Mouse (Mus musculus): ENCODE measurements around the gene Gm16253. TPM values are rescaled to one million over a fixed set of nuclear protein-coding genes. Genes with fewer than 3 reads are reported as not detected.

Gene Gm16253
- polyA plus RNA-seq, 2 experiments from 2014 or later = 1.5 to 2.0 TPM

DNA sequence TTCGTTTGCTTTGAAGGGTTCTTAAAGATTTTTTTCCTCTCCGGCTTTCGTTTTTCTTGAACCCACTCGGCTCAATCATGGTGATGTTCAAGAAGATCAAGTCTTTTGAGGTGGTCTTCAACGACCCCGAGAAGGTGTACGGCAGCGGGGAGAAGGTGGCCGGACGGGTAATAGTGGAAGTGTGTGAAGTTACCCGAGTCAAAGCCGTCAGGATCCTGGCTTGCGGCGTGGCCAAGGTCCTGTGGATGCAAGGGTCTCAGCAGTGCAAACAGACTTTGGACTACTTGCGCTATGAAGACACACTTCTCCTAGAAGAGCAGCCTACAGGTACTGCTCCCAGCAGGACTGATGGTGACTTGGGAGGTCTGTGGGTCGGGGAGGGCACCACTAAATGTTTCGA lies 18.6 kb upstream of the Gm16253 start:
- no peak for ATAC-seq

DNA sequence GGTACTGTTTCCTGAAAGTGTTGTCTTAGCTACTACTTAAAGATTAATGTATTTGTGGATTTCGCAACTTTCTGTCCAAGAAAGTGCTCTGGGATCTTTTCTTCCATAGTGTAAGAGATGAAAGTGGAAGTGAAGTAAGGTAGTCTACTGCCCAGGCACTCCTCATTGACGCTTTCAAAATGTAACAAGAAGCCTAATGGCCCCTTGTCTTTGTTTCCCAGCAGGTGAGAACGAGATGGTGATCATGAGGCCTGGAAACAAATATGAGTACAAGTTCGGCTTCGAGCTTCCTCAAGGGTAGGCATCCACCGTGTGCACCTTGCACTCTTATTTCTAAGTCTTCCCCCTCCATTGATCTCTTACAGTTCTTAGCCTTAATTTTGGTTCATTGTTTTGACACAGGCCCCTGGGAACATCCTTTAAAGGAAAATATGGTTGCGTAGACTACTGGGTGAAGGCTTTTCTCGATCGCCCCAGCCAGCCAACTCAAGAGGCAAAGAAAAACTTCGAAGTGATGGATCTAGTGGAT lies 18.1 kb upstream of the Gm16253 start:
- ATAC-seq = no peak

DNA sequence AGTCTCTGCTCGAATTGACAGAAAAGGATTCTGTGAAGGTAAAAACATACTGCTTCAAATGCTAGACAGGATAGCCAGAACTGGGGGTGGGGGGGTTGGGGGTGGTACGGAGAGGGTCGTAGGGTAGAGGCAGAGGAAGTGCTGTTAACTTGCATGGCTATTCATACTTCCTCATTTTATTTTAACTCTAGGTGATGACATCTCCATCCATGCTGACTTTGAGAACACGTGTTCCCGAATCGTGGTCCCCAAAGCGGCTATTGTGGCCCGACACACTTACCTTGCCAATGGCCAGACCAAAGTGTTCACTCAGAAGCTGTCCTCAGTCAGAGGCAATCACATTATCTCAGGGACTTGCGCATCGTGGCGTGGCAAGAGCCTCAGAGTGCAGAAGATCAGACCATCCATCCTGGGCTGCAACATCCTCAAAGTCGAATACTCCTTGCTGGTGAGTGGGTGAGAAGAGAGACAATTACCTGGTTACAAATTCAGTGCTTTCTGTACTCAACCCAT lies 17.3 kb upstream of the Gm16253 start:
- ATAC-seq = no peak

DNA sequence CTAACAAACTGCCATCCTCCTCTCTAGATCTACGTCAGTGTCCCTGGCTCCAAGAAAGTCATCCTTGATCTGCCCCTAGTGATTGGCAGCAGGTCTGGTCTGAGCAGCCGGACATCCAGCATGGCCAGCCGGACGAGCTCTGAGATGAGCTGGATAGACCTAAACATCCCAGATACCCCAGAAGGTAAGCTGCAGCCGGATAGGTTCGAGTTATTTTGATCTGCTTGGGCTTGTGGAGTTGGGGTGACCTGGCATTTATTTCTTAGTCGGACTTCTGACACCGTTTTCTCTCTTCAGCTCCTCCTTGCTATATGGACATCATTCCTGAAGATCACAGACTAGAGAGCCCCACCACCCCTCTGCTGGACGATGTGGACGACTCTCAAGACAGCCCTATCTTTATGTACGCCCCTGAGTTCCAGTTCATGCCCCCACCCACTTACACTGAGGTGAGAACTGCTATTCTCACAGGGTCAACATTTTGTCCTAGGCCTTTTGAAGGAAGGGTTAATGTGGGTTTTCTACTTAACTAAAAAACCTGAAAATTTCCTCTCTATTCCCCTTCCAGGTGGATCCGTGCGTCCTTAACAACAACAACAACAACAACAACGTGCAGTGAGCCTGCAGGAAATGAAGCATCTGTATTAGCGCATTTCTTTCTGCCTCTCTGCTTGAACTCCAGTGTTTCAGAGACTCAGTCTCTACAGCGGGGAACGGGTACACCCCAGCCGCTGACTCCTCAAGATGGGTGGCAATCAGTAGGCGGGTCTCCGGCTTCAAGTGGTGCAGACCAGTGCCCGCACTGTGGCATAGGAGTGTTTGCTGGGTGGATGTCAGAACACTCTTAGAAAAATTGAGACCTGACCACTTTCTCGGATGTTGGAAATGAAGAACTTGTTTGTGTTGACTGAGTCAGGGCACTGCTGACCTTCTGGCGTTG lies 16.6 kb upstream of the Gm16253 start:
- no peak for ATAC-seq

DNA sequence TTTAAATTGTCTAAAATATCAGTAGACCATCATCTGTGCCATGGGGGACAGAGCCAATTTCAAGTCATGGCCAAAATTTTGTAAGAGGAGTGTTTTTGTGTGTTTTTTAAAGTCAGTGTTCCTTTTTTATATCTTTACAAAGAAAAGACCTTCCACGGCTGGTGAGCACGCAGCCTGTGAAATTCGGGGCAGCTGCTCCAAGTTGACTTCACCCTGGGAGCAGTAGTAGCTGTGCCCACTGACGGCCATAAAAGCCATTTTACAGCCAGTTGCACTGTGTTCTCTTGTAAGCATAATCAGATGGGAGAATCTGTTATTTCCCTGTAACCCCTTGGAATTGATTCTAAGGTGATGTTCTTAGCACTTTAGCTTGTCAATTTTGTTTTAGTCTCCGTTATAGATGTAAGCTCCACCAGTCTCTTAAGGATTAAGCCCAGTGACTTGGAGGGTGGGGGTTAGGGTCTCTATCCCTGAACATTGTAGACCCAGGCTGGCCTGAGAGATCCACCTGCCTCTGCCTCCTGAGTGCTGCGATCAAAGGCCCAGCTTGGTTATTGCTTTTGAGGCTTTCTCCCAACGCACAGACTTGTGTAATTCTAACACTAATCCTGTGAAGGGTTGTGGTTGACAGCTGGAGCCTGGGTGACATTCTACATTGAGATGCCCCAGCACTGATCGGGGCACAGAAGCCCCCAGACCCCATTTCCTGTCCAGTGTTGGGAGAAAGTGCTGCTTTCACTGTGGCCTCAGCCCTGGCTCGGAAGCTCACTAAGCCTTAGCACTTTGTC lies 15.7 kb upstream of the Gm16253 start:
- ATAC-seq = no peak

DNA sequence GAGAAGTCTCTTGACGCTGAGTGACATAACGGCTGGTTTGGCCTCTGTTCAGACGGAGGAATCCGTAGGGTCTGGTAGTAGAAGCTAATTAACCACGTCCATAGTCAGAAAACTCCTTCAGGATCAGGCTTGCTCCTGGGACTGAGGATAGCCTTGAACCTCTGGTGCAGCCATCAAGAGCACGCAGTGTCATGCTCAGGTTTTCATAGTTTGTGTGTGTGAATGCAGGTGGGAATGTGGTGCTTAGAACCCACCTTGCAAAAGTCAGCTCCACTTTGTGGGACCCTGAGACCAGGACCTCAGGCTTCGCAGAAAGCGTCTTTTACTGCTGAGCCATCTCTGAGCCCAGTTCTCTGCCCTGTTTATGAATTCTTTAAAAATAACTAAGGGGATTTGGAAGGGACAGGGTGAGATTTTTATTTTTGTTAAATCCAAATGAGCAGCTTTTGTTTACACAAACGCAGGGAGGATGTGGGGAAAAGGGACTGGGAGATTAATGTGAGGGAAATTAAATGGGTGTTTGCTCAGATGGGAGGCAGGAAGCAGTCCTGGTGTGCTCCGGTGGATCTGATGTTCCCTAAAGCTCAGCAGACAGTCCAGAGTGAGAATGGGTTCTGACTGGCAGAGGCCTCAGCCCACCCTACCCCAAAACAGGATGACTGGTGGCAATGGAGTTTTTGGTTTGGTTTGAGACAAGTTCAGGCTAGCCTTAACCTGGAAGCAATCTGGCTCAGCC lies 14.7 kb upstream of the Gm16253 start:
- no peak for ATAC-seq

DNA sequence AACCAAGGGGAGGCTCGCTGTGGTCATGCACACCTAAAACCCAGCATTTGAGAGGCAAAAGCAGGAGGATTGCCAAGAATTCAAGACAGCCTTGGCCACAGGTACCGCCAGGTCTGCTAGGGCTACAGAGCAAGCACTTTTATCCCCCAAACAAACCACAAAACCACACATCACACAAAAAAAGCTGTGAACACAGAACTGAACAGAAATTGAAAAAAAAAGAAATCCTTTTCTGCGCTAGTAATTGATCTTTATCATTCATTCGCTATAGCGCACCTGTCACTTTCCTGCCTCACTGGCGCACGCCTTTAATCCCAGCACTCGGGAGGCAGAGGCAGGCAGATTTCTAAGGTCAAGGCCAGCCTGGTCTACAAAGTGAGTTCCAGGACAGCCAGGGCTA lies 13.5 kb upstream of the Gm16253 start:
- peak; percentile 5 for ATAC-seq

DNA sequence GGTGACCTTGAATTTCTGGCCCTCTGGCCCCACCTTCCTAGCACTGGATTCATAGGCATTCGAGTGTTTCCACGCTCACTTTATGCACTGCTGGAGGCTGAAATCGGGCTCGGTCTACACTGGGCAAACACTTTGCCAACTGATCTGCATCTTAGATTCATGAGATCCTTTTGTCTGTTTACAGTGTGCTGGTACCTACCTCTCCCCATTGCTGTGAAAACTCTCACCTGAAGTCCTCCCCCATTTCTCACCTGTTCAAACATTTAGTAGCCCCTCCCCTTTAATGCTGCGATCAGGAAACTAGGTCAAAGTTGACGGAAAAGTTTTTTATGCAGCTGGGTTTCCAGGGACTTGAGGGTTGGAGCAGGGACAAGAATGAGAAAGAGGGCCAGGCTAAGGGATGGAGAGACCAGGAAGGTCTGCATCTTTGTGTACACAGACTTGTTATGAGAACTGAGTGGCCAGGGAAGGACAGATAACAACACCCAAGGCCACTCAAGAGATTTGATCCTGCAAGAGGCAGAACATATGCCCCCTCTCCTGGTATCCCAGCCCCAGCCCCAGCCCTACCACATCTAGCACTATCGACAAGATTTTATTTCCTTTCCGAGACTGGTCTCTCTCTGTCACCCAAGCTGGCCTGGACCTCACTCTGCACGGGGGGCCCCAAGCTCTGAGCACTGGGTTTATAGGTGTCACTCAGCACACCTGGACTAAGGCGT lies 12.7 kb upstream of the Gm16253 start:
- ATAC-seq = no peak

DNA sequence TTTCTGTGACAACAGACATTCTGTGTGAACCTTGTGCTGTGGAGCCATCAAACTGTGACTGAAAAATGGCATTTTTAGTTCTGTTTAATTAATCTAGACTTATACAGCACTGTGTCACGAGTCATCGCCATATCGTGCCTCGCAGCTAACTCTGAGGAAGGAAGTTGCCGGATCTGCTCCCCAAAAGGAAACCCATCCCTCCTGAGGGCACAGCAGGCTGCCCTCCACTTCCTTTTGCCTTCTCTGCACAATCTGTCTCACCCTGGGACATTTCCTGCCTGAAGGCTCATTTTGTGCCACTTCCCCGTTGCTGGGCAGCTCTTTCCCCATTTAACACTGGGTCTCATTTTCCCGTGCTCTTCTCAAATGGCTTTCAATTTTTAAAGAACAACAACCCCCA lies 12.2 kb upstream of the Gm16253 start:
- ATAC-seq = peak; percentile 75

DNA sequence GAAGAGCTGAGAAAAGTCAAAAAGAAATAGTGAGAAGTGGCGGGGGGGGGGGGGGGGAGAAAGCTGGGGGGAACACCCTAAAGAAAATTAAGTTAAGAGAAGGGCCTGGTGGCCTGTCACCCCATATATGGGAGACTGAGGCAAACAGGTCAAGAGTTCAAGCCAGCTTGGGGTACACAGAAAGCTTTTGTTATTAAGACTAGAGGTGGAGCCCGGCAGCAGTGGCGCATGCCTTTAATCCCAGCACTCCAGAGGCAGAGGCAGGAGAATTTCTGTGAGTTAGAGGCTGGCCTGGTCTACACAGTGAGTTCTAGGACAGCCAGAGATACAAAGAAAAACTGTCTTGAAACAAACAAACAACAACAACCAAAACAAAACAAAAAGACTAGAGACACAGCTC lies 11.7 kb upstream of the Gm16253 start:
- no peak for ATAC-seq

DNA sequence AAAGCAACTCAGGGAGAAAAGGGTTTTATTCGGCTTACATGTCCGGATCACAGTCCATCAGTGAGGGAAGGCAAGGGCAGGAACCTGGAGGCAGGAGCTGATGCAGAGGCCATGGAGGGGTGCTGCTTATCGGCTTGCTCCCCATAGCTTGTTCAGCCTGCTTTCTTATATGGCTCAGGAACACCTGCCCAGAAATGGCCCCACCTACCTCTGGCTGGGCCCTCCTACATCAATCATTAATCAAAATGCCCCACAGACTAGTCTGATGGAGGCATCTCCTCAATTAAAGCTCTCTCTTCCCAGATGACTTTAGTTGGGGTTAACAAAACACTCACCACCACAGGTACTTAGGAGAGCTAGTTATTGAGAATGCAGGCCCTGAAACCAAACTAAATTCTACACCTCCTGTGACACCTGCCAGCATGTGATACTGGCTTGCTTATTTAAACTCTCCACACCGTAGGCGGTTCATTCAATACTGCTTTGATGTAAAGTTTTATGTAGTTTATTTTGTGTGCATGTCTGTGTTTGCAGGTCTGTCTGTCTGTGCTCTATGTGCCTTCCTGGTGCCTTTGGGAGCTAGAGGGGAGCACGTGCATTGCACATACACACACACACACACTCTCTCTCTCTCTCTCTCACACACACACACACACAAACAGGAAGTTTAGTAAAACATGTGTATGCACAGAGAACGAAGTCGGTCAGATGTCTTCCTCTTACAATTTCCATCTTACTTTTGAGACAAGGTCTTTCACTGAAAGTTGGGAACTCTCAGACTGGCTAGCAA lies 9.9 kb upstream of the Gm16253 start:
- ATAC-seq = peak; percentile 32

DNA sequence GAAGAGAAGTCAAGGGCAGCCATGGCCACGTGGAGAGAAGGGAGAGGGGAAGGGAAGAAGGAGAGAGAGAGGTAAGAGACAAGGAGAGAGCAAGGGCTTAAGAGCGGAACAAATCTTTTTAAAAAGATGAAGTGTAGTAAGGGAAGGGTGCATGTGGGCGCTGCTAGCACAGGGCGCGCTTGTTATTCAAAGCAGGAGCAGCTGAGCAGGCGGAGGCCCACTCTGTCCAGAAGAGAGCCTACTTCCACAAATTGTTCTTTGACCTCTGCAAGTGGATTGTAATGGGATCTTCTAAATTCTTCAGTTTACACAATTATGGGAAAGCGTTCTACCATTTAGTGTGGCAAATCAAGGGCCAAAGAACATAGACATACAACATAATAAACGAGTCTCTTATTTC lies 8.2 kb upstream of the Gm16253 start:
- ATAC-seq = no peak

DNA sequence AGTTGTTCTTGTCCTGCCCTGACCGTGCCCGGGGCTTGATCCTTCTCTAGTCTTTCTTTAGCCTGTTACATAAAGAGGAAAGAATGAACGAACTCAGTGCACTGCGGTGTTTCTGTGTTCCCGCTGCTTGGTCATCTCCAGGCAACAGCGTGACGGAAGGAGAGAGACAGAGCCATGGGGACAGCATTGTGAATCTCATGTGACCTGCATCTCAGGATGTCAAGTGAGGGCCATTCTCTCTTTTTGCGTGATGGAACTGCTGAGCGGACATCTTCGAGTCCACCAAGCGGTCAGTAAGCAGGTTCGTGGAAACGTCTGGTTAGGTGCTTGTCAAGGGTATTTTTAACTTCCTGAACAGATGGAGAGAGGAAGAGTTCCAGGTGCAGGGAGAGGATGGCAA lies 7.3 kb upstream of the Gm16253 start:
- ATAC-seq = no peak

DNA sequence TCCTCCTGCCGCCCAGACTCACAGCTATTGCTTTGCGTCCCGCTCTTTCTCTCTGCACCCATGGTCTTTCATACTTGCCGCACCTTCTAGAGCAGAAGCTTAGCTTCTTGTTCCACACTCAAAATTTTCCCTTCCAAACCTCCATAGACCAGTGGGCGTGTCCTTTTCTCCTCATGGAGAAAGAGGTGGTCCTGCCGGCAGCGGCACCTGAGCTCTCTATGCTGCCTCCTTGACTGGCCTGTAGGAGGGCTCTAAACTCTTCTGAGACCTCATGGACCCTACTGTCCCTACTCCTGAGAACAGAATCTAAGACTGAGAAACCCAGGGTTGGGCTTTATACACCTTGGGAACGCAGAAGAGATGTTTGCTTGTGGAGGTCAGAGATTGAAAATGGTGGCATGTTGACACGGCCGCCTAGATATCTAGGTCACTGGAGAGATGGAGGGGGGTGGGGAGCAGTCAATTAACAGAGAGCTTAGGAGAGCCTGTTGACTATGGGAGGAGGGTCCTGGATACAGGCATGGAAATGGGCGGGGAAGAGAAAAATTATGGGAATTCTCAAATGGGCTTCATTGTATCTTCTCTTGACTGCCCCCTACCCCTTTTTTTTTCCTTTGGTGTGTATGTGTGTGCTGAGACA lies 6.7 kb upstream of the Gm16253 start:
- ATAC-seq = no peak

DNA sequence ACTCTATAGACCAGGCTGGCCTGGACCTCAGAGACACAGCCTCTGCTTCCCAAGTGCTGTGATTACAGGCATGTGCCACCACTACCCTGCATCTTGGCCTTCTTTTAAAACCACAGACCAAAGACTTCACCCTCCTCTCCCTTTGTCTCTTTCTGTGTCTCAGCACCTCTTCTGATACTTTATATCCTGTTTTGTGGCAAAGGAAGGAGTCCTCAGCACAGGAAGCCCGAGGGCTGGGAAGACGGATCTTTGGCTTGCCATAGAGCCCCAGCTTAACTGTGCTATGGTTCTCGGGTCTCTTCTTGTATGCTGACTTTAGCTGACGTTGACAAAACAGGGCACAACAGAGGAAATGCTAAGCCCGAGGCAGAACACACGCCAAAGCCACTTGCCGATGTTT lies 6.1 kb upstream of the Gm16253 start:
- ATAC-seq = peak; percentile 53

DNA sequence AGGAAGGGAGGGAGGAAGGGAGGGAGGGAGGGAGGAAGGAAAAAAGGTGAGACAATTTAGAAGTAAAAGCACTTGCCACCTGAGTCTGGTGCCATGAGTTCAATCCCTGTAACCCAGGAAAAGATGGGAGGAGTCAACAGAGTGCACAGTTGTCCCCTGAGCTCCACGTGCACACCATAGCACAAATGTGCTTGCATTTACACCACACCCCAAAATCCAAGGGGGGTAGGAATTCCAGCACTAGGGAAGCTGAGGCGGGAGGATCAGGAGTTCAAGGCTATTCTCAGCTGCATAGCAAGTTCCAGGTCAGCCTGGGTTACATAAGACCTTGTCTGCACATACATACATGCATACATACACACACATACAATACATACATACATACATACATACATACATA lies 5.4 kb upstream of the Gm16253 start:
- no peak for ATAC-seq

DNA sequence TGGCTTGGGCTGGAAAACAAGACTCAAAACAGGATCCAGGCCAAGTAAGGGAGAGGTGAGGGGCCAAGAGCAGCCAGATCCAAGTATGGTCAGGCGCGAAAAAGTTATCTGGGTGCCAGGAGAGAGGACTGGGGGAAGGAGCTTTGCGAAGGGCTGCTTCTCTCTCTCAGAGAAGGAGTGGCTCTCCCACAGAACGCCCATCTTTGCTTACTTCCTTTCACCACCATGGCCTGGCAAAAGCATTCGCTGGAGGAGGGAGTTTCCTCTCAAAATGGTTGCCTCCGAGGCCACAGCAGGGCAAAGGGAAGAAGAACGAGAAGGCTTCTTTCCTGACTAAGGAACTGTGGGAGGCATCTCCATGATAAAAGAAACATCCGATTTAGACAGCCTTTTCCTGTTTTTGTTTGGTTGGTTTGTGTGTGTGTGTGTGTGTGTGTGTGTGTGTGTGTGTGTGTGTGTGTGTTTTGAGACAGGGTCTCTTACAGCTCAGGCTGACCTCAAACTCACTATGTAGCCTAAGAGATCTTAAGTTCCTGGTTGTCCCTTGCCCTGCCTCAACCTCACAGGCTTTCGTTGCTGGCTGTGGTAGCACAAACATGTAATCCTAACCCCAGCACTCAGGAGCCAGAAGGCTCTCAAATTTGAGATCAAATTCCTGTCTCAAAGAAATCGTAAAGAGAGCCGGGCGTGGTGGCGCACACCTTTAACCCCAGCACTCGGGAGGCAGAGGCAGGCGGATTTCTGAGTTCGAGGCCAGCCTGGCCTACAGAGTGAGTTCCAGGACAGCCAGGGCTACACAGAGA lies 4.7 kb upstream of the Gm16253 start:
- no peak for ATAC-seq

DNA sequence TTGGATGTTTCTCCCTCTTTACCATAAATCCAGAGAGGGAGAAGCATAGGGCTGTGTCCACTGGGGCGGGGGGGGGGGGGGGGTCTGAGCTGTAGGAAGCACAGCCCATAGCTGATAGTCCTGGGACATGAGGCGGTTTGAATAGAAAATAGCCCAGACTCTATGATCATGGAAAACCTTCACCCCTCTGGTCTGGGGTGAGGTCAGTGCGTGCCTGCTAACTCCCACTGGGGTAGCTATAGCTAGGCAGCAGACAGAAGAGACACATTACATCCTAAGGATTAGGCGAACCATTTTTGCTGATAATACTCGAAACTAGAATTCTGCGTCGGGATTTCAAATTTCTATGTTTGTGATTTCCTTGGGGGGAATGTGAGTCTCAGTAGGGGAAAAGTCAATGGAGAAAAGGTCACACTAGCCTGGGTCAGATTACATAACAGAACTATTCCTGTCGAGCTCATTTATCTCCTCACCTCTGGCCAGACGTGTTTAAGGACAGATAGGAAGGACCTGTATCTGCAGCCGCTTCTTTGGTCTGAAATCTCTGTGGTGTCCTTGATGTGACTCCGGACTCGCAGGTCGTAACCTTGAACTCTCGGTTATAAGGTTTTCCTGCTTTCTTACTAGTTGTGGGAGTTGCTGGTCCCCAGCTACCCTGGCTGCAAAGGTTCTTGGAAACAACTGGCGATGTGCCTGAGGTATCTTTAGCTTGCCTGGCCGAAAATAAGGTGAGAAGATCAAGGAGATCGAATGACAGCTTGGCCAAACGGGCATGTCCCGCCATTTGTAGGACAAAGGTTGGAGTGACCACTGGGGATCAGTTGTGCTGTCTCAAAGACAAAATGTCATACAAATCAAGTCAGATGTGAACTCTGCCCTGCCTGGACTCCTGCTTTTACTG lies 2.9 kb upstream of the Gm16253 start:
- no peak for ATAC-seq

Measured in CD4-positive, CD25-positive, alpha-beta regulatory T cell, adult 4 months (primary cell).